Mouse (Mus musculus) testis, adult 2 months (tissue): ENCODE results near the gene Pcdh9. TPM values are rescaled to one million over a fixed set of nuclear protein-coding genes. Genes with fewer than 3 reads are reported as not detected.

Experiments
- H3K27ac ChIP-seq: fragments of 200-500 bp; 2 replicates; pipeline ENCODE4 v1.5.1; 2012; ENCODE audit warnings: low read depth, low read length; ENCODE audit not compliant: control insufficient read depth, insufficient read depth
- H3K27me3 ChIP-seq: fragments of 200-500 bp; 2 replicates; pipeline ENCODE4 v1.6.1; 2012; ENCODE audit warnings: mild to moderate bottlenecking, low read length, moderate library complexity; ENCODE audit not compliant: control insufficient read depth, insufficient read depth
- H3K36me3 ChIP-seq: fragments of 200-500 bp; 2 replicates; pipeline ENCODE4 v1.6.1; 2012; ENCODE audit warnings: mild to moderate bottlenecking, low read length; ENCODE audit not compliant: control insufficient read depth, insufficient read depth
- H3K4me1 ChIP-seq: fragments of 200-500 bp; 2 replicates; pipeline ENCODE4 v1.6.1; 2012; ENCODE audit warnings: low read length; ENCODE audit not compliant: control insufficient read depth, insufficient read depth
- H3K4me3 ChIP-seq: fragments of 200-500 bp; 2 replicates; pipeline ENCODE4 v1.5.1; 2012; ENCODE audit warnings: low read depth, mild to moderate bottlenecking, low read length, moderate library complexity, mixed read lengths; ENCODE audit not compliant: control insufficient read depth
- CTCF ChIP-seq: fragments of 200-500 bp; IDR thresholded peaks from 2 replicates; pipeline ENCODE4 v1.5.1; 2012; ENCODE audit warnings: low read depth, mild to moderate bottlenecking, inconsistent platforms, low read length, moderate library complexity; ENCODE audit not compliant: control insufficient read depth, insufficient read depth, insufficient replicate concordance
- POLR2A ChIP-seq: fragments of 200-500 bp; IDR thresholded peaks from 2 replicates; pipeline ENCODE4 v1.6.1; 2012; ENCODE audit warnings: low read depth, mild to moderate bottlenecking, inconsistent platforms, low read length, moderate library complexity; ENCODE audit not compliant: control insufficient read depth
- polyA plus RNA-seq: library from polyadenylated mRNA; depleted of rRNA; stranded (reverse); fragments of >200 nt; gene quantifications from 2 replicates; pipeline ENCODE4 v1.2.3, GENCODE M21; 2012

The Pcdh9 gene
- polyA plus RNA-seq, 1 experiment, result 0.78 TPM

- Histone ChIP-seq H3K27me3 (no peaks in the 10 kb centered on the region), H3K4me3 (no peak overlapping the region), H3K4me1 (no peaks in the 10 kb centered on the region), H3K36me3 (no peaks in the 10 kb centered on the region), H3K27ac (no peak overlapping the region)
- TF ChIP-seq CTCF (no peak), POLR2A (no peak)
Observed at GRCm38 (mm10) chr14:93061824-93062620, 828.5 kb downstream of the Pcdh9 start.

DNA sequence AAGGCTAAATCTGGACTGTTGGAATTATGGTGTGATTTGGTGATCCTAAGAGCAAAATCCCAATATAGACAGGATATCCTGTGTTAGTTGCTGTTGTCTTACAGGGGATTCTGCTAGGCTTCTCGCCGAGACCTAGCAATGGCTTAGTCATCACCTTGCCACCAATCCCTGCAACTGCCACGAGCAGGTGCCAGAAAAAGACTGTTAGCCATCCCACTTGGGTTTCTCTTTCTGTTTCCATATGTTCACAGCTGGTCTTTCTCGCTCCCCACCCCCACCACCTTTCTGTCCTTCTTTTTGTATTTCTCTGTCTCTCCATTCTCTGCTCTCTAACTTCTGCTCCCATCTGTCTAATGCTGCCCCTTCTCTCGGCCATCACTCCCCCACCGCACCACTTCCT lies 831.7 kb downstream of the Pcdh9 start:
- TF ChIP-seq CTCF (no peak), POLR2A (no peak)
- no peak overlapping the region for H3K27ac ChIP-seq
- no peaks in the 10 kb centered on the region for H3K4me1 ChIP-seq
- no peak overlapping the region for H3K4me3 ChIP-seq
- H3K36me3 ChIP-seq, result no peaks in the 10 kb centered on the region
- no peaks in the 10 kb centered on the region for H3K27me3 ChIP-seq

- Histone ChIP-seq H3K4me1 (no peaks in the 10 kb centered on the region), H3K27ac (no peak overlapping the region), H3K27me3 (no peaks in the 10 kb centered on the region), H3K4me3 (no peak overlapping the region), H3K36me3 (no peaks in the 10 kb centered on the region)
- no peak for TF ChIP-seq POLR2A
- TF ChIP-seq CTCF, result no peak
Observed at GRCm38 (mm10) chr14:93055997-93056396, 834.5 kb downstream of the Pcdh9 start.

DNA sequence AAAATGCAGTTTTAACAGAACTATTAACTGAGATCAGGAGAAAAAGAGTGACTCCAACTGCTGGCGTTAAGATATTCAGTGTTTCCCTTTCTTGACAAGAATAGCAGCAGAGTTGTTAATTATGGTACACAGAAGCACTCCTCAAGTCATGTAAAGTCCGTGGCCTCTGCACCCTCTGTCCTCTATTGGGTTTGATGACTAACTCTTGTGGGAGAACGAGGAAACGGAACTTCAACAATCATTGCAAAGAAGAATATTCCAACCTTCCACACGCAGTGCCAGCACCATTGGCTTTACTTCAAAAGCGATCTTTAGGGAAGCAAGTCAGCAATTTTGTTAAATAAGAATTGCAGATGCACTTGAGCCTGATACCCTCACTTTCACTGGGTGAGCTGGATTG lies 849.9 kb downstream of the Pcdh9 start:
- no peaks in the 10 kb centered on the region for H3K36me3 ChIP-seq
- no peak overlapping the region for H3K4me3 ChIP-seq
- H3K27ac ChIP-seq, result no peak overlapping the region
- H3K27me3 ChIP-seq, result no peaks in the 10 kb centered on the region
- H3K4me1 ChIP-seq, result no peaks in the 10 kb centered on the region
- TF ChIP-seq CTCF (no peak), POLR2A (no peak)

- no peaks in the 10 kb centered on the region for H3K4me1 ChIP-seq
- TF ChIP-seq CTCF (no peak), POLR2A (no peak)
- no peak overlapping the region for H3K4me3 ChIP-seq
- no peaks in the 10 kb centered on the region for H3K36me3 ChIP-seq
- no peaks in the 10 kb centered on the region for H3K27me3 ChIP-seq
- no peak overlapping the region for H3K27ac ChIP-seq
Observed at GRCm38 (mm10) chr14:93039326-93040221, 850.9 kb downstream of the Pcdh9 start.

DNA sequence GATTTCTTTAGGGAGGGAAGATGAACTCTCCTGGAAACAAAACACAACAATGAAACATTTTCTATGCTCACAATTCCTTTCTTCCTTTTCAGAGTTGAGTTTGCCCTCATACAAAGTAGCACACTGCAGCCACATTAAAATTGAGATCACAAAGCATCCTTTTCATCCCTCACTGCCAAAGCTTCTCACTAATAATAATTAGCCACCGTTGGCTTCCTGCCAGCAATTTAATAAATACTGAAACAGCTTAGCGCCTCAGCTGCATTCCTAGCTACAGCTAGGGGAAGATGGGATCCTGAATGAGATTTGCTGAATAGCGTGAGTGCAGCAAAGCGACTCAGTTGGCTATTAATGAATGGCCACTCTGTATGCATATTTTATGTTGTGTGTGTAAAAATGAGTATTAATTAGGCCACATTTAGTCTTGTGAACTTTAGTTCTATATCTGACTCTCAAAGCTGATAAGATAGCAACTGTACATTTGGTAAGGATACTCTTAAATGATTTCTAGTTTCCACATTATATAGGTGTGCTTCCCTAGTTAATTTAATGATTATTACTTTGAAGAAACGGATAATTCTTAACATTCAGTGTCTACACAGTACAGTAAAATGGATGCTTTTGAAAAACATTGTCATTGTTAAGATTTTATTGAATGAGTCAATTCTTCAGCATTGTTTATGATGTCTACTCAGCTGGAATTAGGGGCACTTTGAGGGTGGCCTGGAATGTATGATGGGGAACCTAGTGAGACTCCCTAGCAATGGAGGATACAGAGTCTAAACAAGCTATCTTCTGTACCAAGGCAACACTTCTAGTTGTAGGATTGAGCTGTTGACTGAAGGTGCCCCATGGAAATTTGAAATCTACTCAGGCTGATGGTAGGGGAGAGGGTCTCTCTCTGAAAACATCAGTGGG lies 881.1 kb downstream of the Pcdh9 start:
- Histone ChIP-seq H3K36me3 (no peaks in the 10 kb centered on the region), H3K27ac (no peak overlapping the region), H3K4me1 (no peaks in the 10 kb centered on the region), H3K4me3 (no peak overlapping the region), H3K27me3 (no peaks in the 10 kb centered on the region)
- TF ChIP-seq POLR2A (no peak), CTCF (no peak)
